Mouse (Mus musculus): ENCODE measurements at regions not wholly inside any gene's neighbourhood (a gene's known extent, or its start where the extent isn't known, plus 50 kb on each side); places are given as distances from the start of the nearest gene placed in this dataset.

- 91% methylated on average over 3 of the region's 3 CpGs for WGBS
- TF ChIP-seq CTCF (IDR thresholded peaks at IDR 0.05; ENCODE audit: borderline replicate concordance, insufficient read depth, low read depth, low read length) (no peak), POLR2A (IDR thresholded peaks at IDR 0.05; ENCODE audit: borderline replicate concordance, insufficient read depth, low read length) (no peak)
- no peaks in the 10 kb centered on the region for H3K27me3 ChIP-seq (ENCODE audit: control insufficient read depth, insufficient read depth, low read length)
- no peak overlapping the region for H3K4me3 ChIP-seq (replicated peaks; ENCODE audit: insufficient read depth, low read depth, low read length)
- no peak overlapping the region for H3K27ac ChIP-seq (ENCODE audit: insufficient read depth, low read length)
- DNase-seq = no peak
- H3K4me1 ChIP-seq (ENCODE audit: control insufficient read depth, insufficient read depth, low read length) = no peaks in the 10 kb centered on the region
Measured at GRCm38 (mm10) chr7:115345749-115346148, 602.3 kb downstream of the Insc start.

- no peak for DNase-seq
- H3K27ac ChIP-seq (ENCODE audit: insufficient read depth, low read length) = no peak overlapping the region
- TF ChIP-seq POLR2A (IDR thresholded peaks at IDR 0.05; ENCODE audit: borderline replicate concordance, insufficient read depth, low read length) (no peak), CTCF (IDR thresholded peaks at IDR 0.05; ENCODE audit: borderline replicate concordance, insufficient read depth, low read depth, low read length) (no peak)
- H3K27me3 ChIP-seq (ENCODE audit: control insufficient read depth, insufficient read depth, low read length) = no peaks in the 10 kb centered on the region
- no peaks in the 10 kb centered on the region for H3K4me1 ChIP-seq (ENCODE audit: control insufficient read depth, insufficient read depth, low read length)
- 67% methylated on average over 6 of the region's 6 CpGs for WGBS
- no peak overlapping the region for H3K4me3 ChIP-seq (replicated peaks; ENCODE audit: insufficient read depth, low read depth, low read length)
Measured at GRCm38 (mm10) chr7:115358711-115359110, 615.2 kb downstream of the Insc start.

GRCm38 (mm10) chr7:115360142-115360541 is 616.6 kb downstream of the Insc start:
- H3K4me1 ChIP-seq (ENCODE audit: control insufficient read depth, insufficient read depth, low read length) = no peaks in the 10 kb centered on the region
- 72% methylated on average over 3 of the region's 3 CpGs for WGBS
- no peak overlapping the region for H3K27ac ChIP-seq (ENCODE audit: insufficient read depth, low read length)
- H3K4me3 ChIP-seq (replicated peaks; ENCODE audit: insufficient read depth, low read depth, low read length) = no peak overlapping the region
- TF ChIP-seq CTCF (IDR thresholded peaks at IDR 0.05; ENCODE audit: borderline replicate concordance, insufficient read depth, low read depth, low read length) = no peak
- TF ChIP-seq POLR2A (IDR thresholded peaks at IDR 0.05; ENCODE audit: borderline replicate concordance, insufficient read depth, low read length) = no peak
- DNase-seq = no peak
- H3K27me3 ChIP-seq (ENCODE audit: control insufficient read depth, insufficient read depth, low read length) = no peaks in the 10 kb centered on the region

- H3K4me3 ChIP-seq (replicated peaks; ENCODE audit: insufficient read depth, low read depth, low read length) = no peak overlapping the region
- TF ChIP-seq POLR2A (IDR thresholded peaks at IDR 0.05; ENCODE audit: borderline replicate concordance, insufficient read depth, low read length) (no peak), CTCF (IDR thresholded peaks at IDR 0.05; ENCODE audit: borderline replicate concordance, insufficient read depth, low read depth, low read length) (no peak)
- H3K27me3 ChIP-seq (ENCODE audit: control insufficient read depth, insufficient read depth, low read length) = no peaks in the 10 kb centered on the region
- DNase-seq = no peak
- no peak overlapping the region for H3K27ac ChIP-seq (ENCODE audit: insufficient read depth, low read length)
- 88% methylated on average over 2 of the region's 2 CpGs for WGBS
- H3K4me1 ChIP-seq (ENCODE audit: control insufficient read depth, insufficient read depth, low read length) = no peaks in the 10 kb centered on the region
Measured at GRCm38 (mm10) chr7:115362117-115362516, 618.6 kb downstream of the Insc start.

- H3K27me3 ChIP-seq (ENCODE audit: control insufficient read depth, insufficient read depth, low read length) = no peaks in the 10 kb centered on the region
- no peak overlapping the region for H3K4me3 ChIP-seq (replicated peaks; ENCODE audit: insufficient read depth, low read depth, low read length)
- TF ChIP-seq CTCF (IDR thresholded peaks at IDR 0.05; ENCODE audit: borderline replicate concordance, insufficient read depth, low read depth, low read length) (peak; percentile 40; the same call in 1 of the 2 replicates), POLR2A (IDR thresholded peaks at IDR 0.05; ENCODE audit: borderline replicate concordance, insufficient read depth, low read length) (no peak)
- H3K4me1 ChIP-seq (ENCODE audit: control insufficient read depth, insufficient read depth, low read length) = peaks cover 4% of the 10 kb centered on the region
- DNase-seq = peak; percentile 15 to 26
- H3K27ac ChIP-seq (ENCODE audit: insufficient read depth, low read length) = no peak overlapping the region
- 56% methylated on average over 5 of the region's 5 CpGs for WGBS
Measured at GRCm38 (mm10) chr7:115366910-115367309, 623.4 kb downstream of the Insc start.

- H3K27me3 ChIP-seq (ENCODE audit: control insufficient read depth, insufficient read depth, low read length) = no peaks in the 10 kb centered on the region
- DNase-seq = peak in 1 of 2 experiments; percentile 5
- H3K4me1 ChIP-seq (ENCODE audit: control insufficient read depth, insufficient read depth, low read length) = peaks cover 4% of the 10 kb centered on the region
- no peak overlapping the region for H3K4me3 ChIP-seq (replicated peaks; ENCODE audit: insufficient read depth, low read depth, low read length)
- TF ChIP-seq CTCF (IDR thresholded peaks at IDR 0.05; ENCODE audit: borderline replicate concordance, insufficient read depth, low read depth, low read length) = no peak
- no peak for TF ChIP-seq POLR2A (IDR thresholded peaks at IDR 0.05; ENCODE audit: borderline replicate concordance, insufficient read depth, low read length)
- H3K27ac ChIP-seq (ENCODE audit: insufficient read depth, low read length) = no peak overlapping the region
- WGBS = 20% methylated on average over 9 of the region's 9 CpGs
Measured at GRCm38 (mm10) chr7:115371143-115371542, 627.6 kb downstream of the Insc start.

- TF ChIP-seq CTCF (IDR thresholded peaks at IDR 0.05; ENCODE audit: borderline replicate concordance, insufficient read depth, low read depth, low read length) (no peak), POLR2A (IDR thresholded peaks at IDR 0.05; ENCODE audit: borderline replicate concordance, insufficient read depth, low read length) (no peak)
- Histone ChIP-seq H3K27me3 (ENCODE audit: control insufficient read depth, insufficient read depth, low read length) (no peaks in the 10 kb centered on the region), H3K27ac (ENCODE audit: insufficient read depth, low read length) (no peak overlapping the region), H3K4me3 (replicated peaks; ENCODE audit: insufficient read depth, low read depth, low read length) (no peak overlapping the region), H3K4me1 (ENCODE audit: control insufficient read depth, insufficient read depth, low read length) (peaks cover 4% of the 10 kb centered on the region)
- no peak for DNase-seq
- WGBS = 83% methylated on average over 2 of the region's 2 CpGs
Measured at GRCm38 (mm10) chr7:115372921-115373320, 629.4 kb downstream of the Insc start.

- H3K4me1 ChIP-seq (ENCODE audit: control insufficient read depth, insufficient read depth, low read length) = peaks cover 4% of the 10 kb centered on the region
- 40% methylated on average over 8 of the region's 8 CpGs for WGBS
- H3K27ac ChIP-seq (ENCODE audit: insufficient read depth, low read length) = no peak overlapping the region
- DNase-seq = no peak
- TF ChIP-seq POLR2A (IDR thresholded peaks at IDR 0.05; ENCODE audit: borderline replicate concordance, insufficient read depth, low read length) = no peak
- TF ChIP-seq CTCF (IDR thresholded peaks at IDR 0.05; ENCODE audit: borderline replicate concordance, insufficient read depth, low read depth, low read length) = no peak
- H3K4me3 ChIP-seq (replicated peaks; ENCODE audit: insufficient read depth, low read depth, low read length) = no peak overlapping the region
- no peaks in the 10 kb centered on the region for H3K27me3 ChIP-seq (ENCODE audit: control insufficient read depth, insufficient read depth, low read length)
Measured at GRCm38 (mm10) chr7:115373781-115374533, 630.5 kb downstream of the Insc start.

All from cerebellum, adult 2 months (tissue).